Mouse (Mus musculus) kidney, adult 2 months (tissue): ENCODE measurements at regions not wholly inside any gene's neighbourhood (a gene's known extent, or its start where the extent isn't known, plus 50 kb on each side); places are given as distances from the start of the nearest gene placed in this dataset.

Experiments
- DNase-seq: peaks from one replicate; pipeline ENCODE4 v3.0.0; 2021
- H3K27ac ChIP-seq: fragments of 200-500 bp; 2 replicates; pipeline ENCODE4 v1.5.1; 2012; ENCODE audit warnings: low read depth, low read length, control low read depth, inconsistent platforms; ENCODE audit not compliant: insufficient read depth
- H3K27me3 ChIP-seq: fragments of 200-500 bp; replicated peaks from 2 replicates; pipeline ENCODE4 v1.6.1; 2012; ENCODE audit warnings: mild to moderate bottlenecking, moderate library complexity, low read length, inconsistent platforms; ENCODE audit not compliant: control insufficient read depth, insufficient read depth
- H3K36me3 ChIP-seq: fragments of 200-500 bp; 2 replicates; pipeline ENCODE4 v1.6.1; 2012; ENCODE audit warnings: mild to moderate bottlenecking, moderate library complexity, low read length, inconsistent platforms; ENCODE audit not compliant: control insufficient read depth, insufficient read depth
- H3K4me1 ChIP-seq: fragments of 200-500 bp; 2 replicates; pipeline ENCODE4 v1.6.1; 2011; ENCODE audit warnings: low read length; ENCODE audit not compliant: control insufficient read depth, insufficient read depth
- H3K4me3 ChIP-seq: fragments of 200-500 bp; 2 replicates; pipeline ENCODE4 v1.5.1; 2011; ENCODE audit warnings: mild to moderate bottlenecking, low read depth, low read length, control low read depth; ENCODE audit not compliant: insufficient read depth
- CTCF ChIP-seq: fragments of 200-500 bp; conservative IDR thresholded peaks from 2 replicates; pipeline ENCODE4 v1.5.1; 2011; ENCODE audit warnings: low read depth, mild to moderate bottlenecking, control low read depth, low read length, moderate library complexity, mixed read lengths; ENCODE audit not compliant: insufficient read depth, insufficient read length
- POLR2A ChIP-seq: fragments of 200-500 bp; IDR thresholded peaks from one replicate; pipeline ENCODE4 v1.6.1; 2011; ENCODE audit warnings: low read depth, low read length, control low read depth
- WGBS: fragments of 180-500 bp; shearing (Covaris S2); methylation state at CpG from one replicate; pipeline ENCODE4 v1.1.7; 2018; 5-methylcytosine and 5-hydroxymethylcytosine counted together

DNA sequence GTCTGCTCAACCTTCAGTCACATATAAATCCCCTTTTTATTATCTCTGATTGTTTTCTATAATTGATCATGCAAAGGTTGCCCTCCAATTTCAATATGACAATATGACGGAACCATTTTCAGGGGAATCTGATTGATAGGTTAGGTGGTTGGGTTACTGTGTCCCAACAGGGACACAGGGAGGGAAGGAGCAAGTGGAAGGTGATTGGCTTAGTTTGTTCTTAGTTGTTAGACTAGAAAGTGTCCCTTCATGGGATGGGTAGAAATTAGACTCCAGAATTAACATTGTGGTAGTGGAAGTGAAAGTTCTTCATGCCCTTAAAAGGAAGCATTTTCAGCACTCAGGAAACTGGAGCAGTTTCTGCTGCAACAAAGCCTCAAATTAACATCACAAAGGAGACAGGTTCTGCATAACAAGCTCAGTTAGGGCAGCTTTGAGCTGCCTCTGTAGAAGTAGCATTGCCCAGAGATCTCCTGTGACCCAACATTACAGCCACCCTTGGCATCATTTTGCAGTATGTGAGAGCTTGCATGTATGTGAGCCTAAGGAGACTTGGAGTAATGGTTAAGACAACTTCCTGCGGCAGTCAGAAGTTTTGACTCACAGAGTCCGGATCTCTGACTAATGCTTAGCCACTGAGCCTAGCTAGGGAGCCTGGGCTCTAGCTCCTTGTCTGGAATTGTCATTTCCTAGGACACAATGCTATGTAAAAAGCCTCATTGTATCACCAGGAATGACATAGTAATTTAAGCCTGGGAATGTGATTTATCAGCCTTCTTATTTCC, 186.1 kb upstream of the Kcnj16 start:
- H3K4me1 ChIP-seq = no peaks in the 10 kb centered on the region
- H3K4me3 ChIP-seq = no peak overlapping the region
- no peak overlapping the region for H3K27ac ChIP-seq
- no peak for DNase-seq
- H3K36me3 ChIP-seq = no peaks in the 10 kb centered on the region
- WGBS = 69% methylated on average over 3 of the region's 3 CpGs
- TF ChIP-seq POLR2A (no peak), CTCF (no peak)
- H3K27me3 ChIP-seq = no peaks in the 10 kb centered on the region

DNA sequence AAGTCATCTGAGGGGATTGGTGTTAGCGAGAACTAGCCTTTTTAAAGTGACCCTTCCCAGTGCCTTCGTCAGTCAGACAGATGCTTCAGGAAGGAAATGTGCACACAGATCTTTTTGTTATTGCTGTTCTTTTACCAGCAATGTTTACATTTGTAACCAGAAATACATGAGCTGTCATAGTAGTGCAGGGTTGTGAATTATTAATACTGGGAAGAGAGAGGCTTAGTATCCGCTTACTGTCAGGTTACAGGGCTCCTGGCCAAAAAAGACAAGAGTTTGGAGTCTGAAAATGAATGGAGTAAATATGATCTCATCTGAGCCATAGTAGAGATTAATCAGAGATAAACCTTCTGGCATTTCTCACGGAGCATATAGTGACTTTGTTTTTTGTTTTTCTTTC, 178.3 kb upstream of the Kcnj16 start:
- Histone ChIP-seq H3K36me3 (no peaks in the 10 kb centered on the region), H3K4me3 (no peak overlapping the region), H3K27me3 (no peaks in the 10 kb centered on the region), H3K27ac (no peak overlapping the region), H3K4me1 (no peaks in the 10 kb centered on the region)
- DNase-seq = no peak
- TF ChIP-seq CTCF (no peak), POLR2A (no peak)
- WGBS = 51% methylated on average over 4 of the region's 4 CpGs

DNA sequence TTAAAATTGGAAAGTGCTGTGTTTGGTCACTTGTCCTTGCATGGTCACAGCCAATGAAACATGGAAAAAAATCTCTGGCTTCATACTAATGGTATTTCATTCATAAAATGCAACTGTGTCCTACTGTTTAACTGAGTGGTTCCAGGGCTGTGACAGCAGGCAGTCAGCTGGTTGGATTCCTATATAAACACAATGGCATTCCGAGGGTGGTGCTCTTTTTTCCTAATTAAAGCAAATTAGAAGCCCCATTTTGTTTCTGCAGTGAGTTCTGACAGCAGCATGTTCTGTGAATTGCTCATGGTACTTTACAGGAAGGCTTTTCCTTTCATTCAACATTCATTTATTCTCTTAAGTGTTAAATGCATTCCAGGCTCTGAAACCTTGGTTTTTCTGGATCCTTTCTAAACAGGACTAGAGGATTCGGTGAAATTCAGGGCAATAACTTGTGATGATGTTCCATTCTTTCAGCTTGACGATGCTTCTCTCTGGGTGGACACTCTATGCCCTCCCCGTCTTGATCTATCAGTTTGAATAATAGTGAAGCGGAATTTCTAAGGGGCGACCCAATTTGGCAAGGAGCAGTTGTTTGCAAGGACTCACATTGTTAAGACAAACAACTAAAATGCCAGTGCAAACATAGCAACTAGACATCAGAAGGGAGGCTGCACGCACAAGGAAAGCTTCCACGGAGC, 167.8 kb upstream of the Kcnj16 start:
- TF ChIP-seq CTCF = no peak
- TF ChIP-seq POLR2A = no peak
- DNase-seq = no peak
- 71% methylated on average over 8 of the region's 8 CpGs for WGBS
- Histone ChIP-seq H3K4me1 (no peaks in the 10 kb centered on the region), H3K27me3 (no peaks in the 10 kb centered on the region), H3K36me3 (no peaks in the 10 kb centered on the region), H3K27ac (no peak overlapping the region), H3K4me3 (no peak overlapping the region)

DNA sequence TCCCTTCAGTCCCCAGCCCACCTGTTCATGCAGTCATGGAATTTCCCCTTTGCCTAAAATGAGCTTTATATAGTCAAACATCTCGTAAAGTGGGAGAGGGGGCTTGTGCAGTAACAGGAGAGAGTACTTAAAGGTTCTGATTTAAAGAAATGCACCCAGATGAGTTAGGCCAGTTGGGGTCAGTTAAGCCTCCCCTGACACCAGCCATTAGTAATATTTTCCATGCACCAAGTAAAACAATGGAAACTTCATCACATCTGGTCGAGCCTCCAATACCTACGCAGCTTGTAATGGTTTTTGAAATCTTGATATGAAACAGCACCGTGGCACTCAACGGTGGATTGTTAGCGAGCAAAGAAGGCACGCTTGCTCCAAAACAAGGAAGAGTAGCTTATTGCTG, 165.8 kb upstream of the Kcnj16 start:
- H3K4me3 ChIP-seq = no peak overlapping the region
- no peaks in the 10 kb centered on the region for H3K4me1 ChIP-seq
- 90% methylated on average over 7 of the region's 7 CpGs for WGBS
- no peaks in the 10 kb centered on the region for H3K27me3 ChIP-seq
- DNase-seq = no peak
- H3K36me3 ChIP-seq = no peaks in the 10 kb centered on the region
- no peak for TF ChIP-seq CTCF
- no peak overlapping the region for H3K27ac ChIP-seq

DNA sequence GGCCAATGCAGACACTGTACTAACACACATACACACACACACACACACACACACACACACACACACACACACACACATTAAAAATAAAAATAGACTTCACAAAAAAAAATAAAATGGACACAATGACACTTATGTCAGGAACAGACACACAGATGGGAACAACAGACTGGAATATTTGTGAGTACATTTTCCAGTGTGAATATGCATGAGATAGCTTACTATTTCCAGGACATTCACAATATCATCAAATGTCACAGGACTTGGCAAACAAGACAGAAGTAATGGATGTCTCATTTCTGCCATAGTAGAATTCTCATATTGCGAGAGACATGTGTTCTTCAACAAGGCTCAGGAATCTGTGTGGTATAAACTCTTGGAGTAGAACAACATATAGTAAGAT, 163.8 kb upstream of the Kcnj16 start:
- Histone ChIP-seq H3K4me3 (no peak overlapping the region), H3K36me3 (no peaks in the 10 kb centered on the region), H3K4me1 (no peaks in the 10 kb centered on the region), H3K27me3 (no peaks in the 10 kb centered on the region), H3K27ac (no peak overlapping the region)
- 94% methylated on average over 1 of the region's 1 CpGs for WGBS
- no peak for TF ChIP-seq POLR2A
- TF ChIP-seq CTCF = no peak
- no peak for DNase-seq

DNA sequence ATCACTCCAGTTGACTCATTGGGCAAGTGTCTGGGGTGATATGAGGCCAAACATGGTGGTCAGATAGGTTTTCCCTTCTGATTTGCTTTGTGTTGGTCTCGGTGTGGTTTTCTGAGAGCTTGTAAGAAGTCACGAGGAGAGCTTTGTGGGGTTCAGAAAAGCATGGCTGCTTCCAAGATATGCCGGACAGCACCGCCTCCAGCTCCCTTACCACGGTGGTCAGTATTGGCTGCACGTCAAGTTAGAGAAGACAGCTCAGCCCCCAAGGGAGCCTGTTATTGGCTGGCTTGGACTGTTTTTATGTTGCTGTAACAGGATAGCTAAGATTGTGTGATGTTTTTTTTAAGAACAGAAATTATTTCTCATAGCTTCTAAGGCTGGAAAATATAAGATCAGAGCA, 154.7 kb upstream of the Kcnj16 start:
- Histone ChIP-seq H3K27me3 (no peaks in the 10 kb centered on the region), H3K27ac (0 out of 2 replicates have a peak overlapping the region, but pooled peaks have one; percentile 23), H3K36me3 (no peaks in the 10 kb centered on the region), H3K4me1 (peaks cover 8% of the 10 kb centered on the region; the same call in 1 of the 2 replicates), H3K4me3 (no peak overlapping the region)
- DNase-seq = peak; percentile 3
- TF ChIP-seq POLR2A = no peak
- TF ChIP-seq CTCF = no peak
- WGBS = 68% methylated on average over 6 of the region's 6 CpGs

DNA sequence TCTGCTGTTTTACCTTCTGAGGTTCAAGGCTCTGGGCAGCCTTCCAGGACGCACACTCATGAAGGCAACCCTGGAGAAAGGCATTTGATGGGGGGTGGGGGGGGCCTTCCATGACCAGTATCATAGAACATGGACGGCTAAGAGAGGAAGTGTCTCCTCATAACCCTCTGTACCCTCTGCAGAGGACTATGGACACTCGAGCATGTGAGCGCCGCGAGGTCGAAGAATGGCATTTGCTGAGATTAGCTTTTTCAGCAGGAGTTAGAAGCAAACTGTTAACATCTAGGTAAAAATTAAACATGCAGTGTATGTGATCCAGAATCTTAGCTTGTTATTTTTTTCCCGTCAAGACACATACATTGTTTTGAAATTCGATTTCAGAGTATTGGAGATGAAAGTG, 153.1 kb upstream of the Kcnj16 start:
- peak overlapping the region; percentile 98 for H3K27ac ChIP-seq
- no peak for TF ChIP-seq CTCF
- no peak for TF ChIP-seq POLR2A
- H3K4me3 ChIP-seq = no peak overlapping the region
- DNase-seq = peak; percentile 92
- no peaks in the 10 kb centered on the region for H3K27me3 ChIP-seq
- peaks cover 8% of the 10 kb centered on the region; the same call in 1 of the 2 replicates for H3K4me1 ChIP-seq
- WGBS = 55% methylated on average over 9 of the region's 9 CpGs
- no peaks in the 10 kb centered on the region for H3K36me3 ChIP-seq
